Mouse (Mus musculus): ENCODE data around the gene Map2. TPM values are rescaled to one million over a fixed set of nuclear protein-coding genes. Genes with fewer than 3 reads are reported as not detected.

The Map2 gene
- total and polyA plus RNA-seq, 3 experiments, result 0.66 TPM; not detected in 2

GRCm38 (mm10) chr1:66150806-66151205 lies 24.3 kb upstream of the Map2 start:
- no peaks in the 10 kb centered on the region for H3K9me3 ChIP-seq (replicated peaks)
- ATAC-seq (ENCODE audit: extremely low read depth, insufficient number of reproducible peaks, low FRiP score, poor library complexity, severe bottlenecking), result no peak
- no peak for TF ChIP-seq POLR2AphosphoS5 (IDR thresholded peaks at IDR 0.05; ENCODE audit: insufficient replicate concordance, low read depth, low read length)
- no peak for TF ChIP-seq TAL1 (conservative IDR thresholded peaks at IDR 0.05; ENCODE audit: low read depth, low read length)
- TF ChIP-seq GATA1 (IDR thresholded peaks at IDR 0.05; ENCODE audit: borderline replicate concordance, low read length), result no peak
- TF ChIP-seq GATA2 (IDR thresholded peaks at IDR 0.05; ENCODE audit: borderline replicate concordance, low read depth, low read length), result no peak
- no peak for TF ChIP-seq CTCF (IDR thresholded peaks at IDR 0.05; ENCODE audit: low read depth, low read length)

GRCm38 (mm10) chr1:66157135-66157534 lies 17.9 kb upstream of the Map2 start:
- no peak for TF ChIP-seq GATA1 (IDR thresholded peaks at IDR 0.05; ENCODE audit: borderline replicate concordance, low read length)
- no peak for TF ChIP-seq TAL1 (conservative IDR thresholded peaks at IDR 0.05; ENCODE audit: low read depth, low read length)
- no peak for TF ChIP-seq GATA2 (IDR thresholded peaks at IDR 0.05; ENCODE audit: borderline replicate concordance, low read depth, low read length)
- TF ChIP-seq CTCF (IDR thresholded peaks at IDR 0.05; ENCODE audit: low read depth, low read length), result no peak
- TF ChIP-seq POLR2AphosphoS5 (IDR thresholded peaks at IDR 0.05; ENCODE audit: insufficient replicate concordance, low read depth, low read length), result no peak
- H3K36me3 ChIP-seq (replicated peaks), result no peaks in the 10 kb centered on the region
- no peaks in the 10 kb centered on the region for H3K4me1 ChIP-seq (ENCODE audit: insufficient read depth, low read depth, low read length)
- DNase-seq (ENCODE audit: low spot score) (no peak), ATAC-seq (ENCODE audit: extremely low read depth, insufficient number of reproducible peaks, low FRiP score, poor library complexity, severe bottlenecking) (no peak)
- H3K27me3 ChIP-seq (ENCODE audit: insufficient read depth, low read length), result no peaks in the 10 kb centered on the region
- H3K4me3 ChIP-seq (ENCODE audit: low read depth, low read length), result no peak overlapping the region
- H3K9me3 ChIP-seq (replicated peaks), result no peaks in the 10 kb centered on the region

More at GRCm38 (mm10) chr1:66150806-66151205, 24.3 kb upstream of the Map2 start:
- H3K4me3 ChIP-seq (ENCODE audit: low read depth, low read length), result no peak overlapping the region
- DNase-seq (ENCODE audit: low spot score), result no peak
- no peaks in the 10 kb centered on the region for H3K36me3 ChIP-seq (replicated peaks)
- H3K27me3 ChIP-seq (ENCODE audit: insufficient read depth, low read length), result no peaks in the 10 kb centered on the region
- H3K4me1 ChIP-seq (ENCODE audit: insufficient read depth, low read depth, low read length), result no peaks in the 10 kb centered on the region

GRCm38 (mm10) chr1:66157589-66157988 lies 17.5 kb upstream of the Map2 start:
- H3K27me3 ChIP-seq (ENCODE audit: insufficient read depth, low read length), result no peaks in the 10 kb centered on the region
- TF ChIP-seq GATA1 (IDR thresholded peaks at IDR 0.05; ENCODE audit: borderline replicate concordance, low read length), result no peak
- TF ChIP-seq GATA2 (IDR thresholded peaks at IDR 0.05; ENCODE audit: borderline replicate concordance, low read depth, low read length), result no peak
- no peak for TF ChIP-seq TAL1 (conservative IDR thresholded peaks at IDR 0.05; ENCODE audit: low read depth, low read length)
- TF ChIP-seq CTCF (IDR thresholded peaks at IDR 0.05; ENCODE audit: low read depth, low read length), result no peak
- TF ChIP-seq POLR2AphosphoS5 (IDR thresholded peaks at IDR 0.05; ENCODE audit: insufficient replicate concordance, low read depth, low read length), result no peak
- H3K9me3 ChIP-seq (replicated peaks), result no peaks in the 10 kb centered on the region

DNA sequence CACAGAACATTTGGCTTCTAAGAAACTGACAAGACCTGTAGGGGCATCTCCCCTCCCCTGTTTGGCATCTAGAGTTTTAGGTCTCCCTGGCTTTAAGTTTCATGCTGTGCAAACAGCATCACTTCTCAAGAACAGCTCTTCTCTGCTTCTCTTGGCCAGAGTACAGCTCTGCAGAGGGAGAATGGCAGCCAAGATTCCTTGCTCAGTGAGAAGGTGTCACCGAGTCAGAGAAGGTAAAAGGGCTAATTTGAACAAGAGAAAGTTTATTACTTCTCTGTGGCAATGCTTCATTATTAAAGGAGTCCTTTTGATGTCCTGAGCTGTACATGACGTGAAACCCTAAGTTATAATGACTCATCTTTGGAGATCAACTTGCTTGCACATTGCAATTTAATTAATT lies 10.4 kb upstream of the Map2 start:
- Histone ChIP-seq H3K36me3 (replicated peaks) (no peaks in the 10 kb centered on the region), H3K27me3 (ENCODE audit: insufficient read depth, low read length) (no peaks in the 10 kb centered on the region), H3K4me3 (ENCODE audit: low read depth, low read length) (no peak overlapping the region), H3K4me1 (ENCODE audit: insufficient read depth, low read depth, low read length) (no peaks in the 10 kb centered on the region), H3K9me3 (replicated peaks) (no peaks in the 10 kb centered on the region)
- TF ChIP-seq CTCF (IDR thresholded peaks at IDR 0.05; ENCODE audit: low read depth, low read length) (no peak), POLR2AphosphoS5 (IDR thresholded peaks at IDR 0.05; ENCODE audit: insufficient replicate concordance, low read depth, low read length) (no peak), GATA2 (IDR thresholded peaks at IDR 0.05; ENCODE audit: borderline replicate concordance, low read depth, low read length) (no peak), TAL1 (conservative IDR thresholded peaks at IDR 0.05; ENCODE audit: low read depth, low read length) (no peak), GATA1 (IDR thresholded peaks at IDR 0.05; ENCODE audit: borderline replicate concordance, low read length) (no peak)
- DNase-seq (ENCODE audit: low spot score), result no peak
- no peak for ATAC-seq (ENCODE audit: extremely low read depth, insufficient number of reproducible peaks, low FRiP score, poor library complexity, severe bottlenecking)

More at GRCm38 (mm10) chr1:66157589-66157988, 17.5 kb upstream of the Map2 start:
- Histone ChIP-seq H3K4me1 (ENCODE audit: insufficient read depth, low read depth, low read length) (no peaks in the 10 kb centered on the region), H3K36me3 (replicated peaks) (no peaks in the 10 kb centered on the region), H3K4me3 (ENCODE audit: low read depth, low read length) (no peak overlapping the region)
- DNase-seq (ENCODE audit: low spot score), result no peak
- ATAC-seq (ENCODE audit: extremely low read depth, insufficient number of reproducible peaks, low FRiP score, poor library complexity, severe bottlenecking), result no peak

GRCm38 (mm10) chr1:66168722-66169121 lies 6.4 kb upstream of the Map2 start:
- H3K9me3 ChIP-seq (replicated peaks), result no peaks in the 10 kb centered on the region
- H3K4me3 ChIP-seq (ENCODE audit: low read depth, low read length), result no peak overlapping the region
- ATAC-seq (ENCODE audit: extremely low read depth, insufficient number of reproducible peaks, low FRiP score, poor library complexity, severe bottlenecking), result no peak
- TF ChIP-seq POLR2AphosphoS5 (IDR thresholded peaks at IDR 0.05; ENCODE audit: insufficient replicate concordance, low read depth, low read length) (no peak), GATA1 (IDR thresholded peaks at IDR 0.05; ENCODE audit: borderline replicate concordance, low read length) (no peak), CTCF (IDR thresholded peaks at IDR 0.05; ENCODE audit: low read depth, low read length) (no peak), TAL1 (conservative IDR thresholded peaks at IDR 0.05; ENCODE audit: low read depth, low read length) (no peak), GATA2 (IDR thresholded peaks at IDR 0.05; ENCODE audit: borderline replicate concordance, low read depth, low read length) (no peak)
- no peaks in the 10 kb centered on the region for H3K4me1 ChIP-seq (ENCODE audit: insufficient read depth, low read depth, low read length)
- DNase-seq (ENCODE audit: low spot score), result no peak
- H3K27me3 ChIP-seq (ENCODE audit: insufficient read depth, low read length), result no peaks in the 10 kb centered on the region
- no peaks in the 10 kb centered on the region for H3K36me3 ChIP-seq (replicated peaks)

- DNase-seq (ENCODE audit: low spot score) (no peak), ATAC-seq (ENCODE audit: extremely low read depth, insufficient number of reproducible peaks, low FRiP score, poor library complexity, severe bottlenecking) (no peak)
- TF ChIP-seq CTCF (IDR thresholded peaks at IDR 0.05; ENCODE audit: low read depth, low read length) (no peak), GATA2 (IDR thresholded peaks at IDR 0.05; ENCODE audit: borderline replicate concordance, low read depth, low read length) (no peak), TAL1 (conservative IDR thresholded peaks at IDR 0.05; ENCODE audit: low read depth, low read length) (no peak), POLR2AphosphoS5 (IDR thresholded peaks at IDR 0.05; ENCODE audit: insufficient replicate concordance, low read depth, low read length) (no peak), GATA1 (IDR thresholded peaks at IDR 0.05; ENCODE audit: borderline replicate concordance, low read length) (no peak)
These were observed 2.9 kb upstream of the Map2 start for GRCm38 (mm10) chr1:66172127-66172526.

More at GRCm38 (mm10) chr1:66172127-66172526, 2.9 kb upstream of the Map2 start:
- Histone ChIP-seq H3K36me3 (replicated peaks) (no peaks in the 10 kb centered on the region), H3K27me3 (ENCODE audit: insufficient read depth, low read length) (no peaks in the 10 kb centered on the region; the same call in 1 of the 2 replicates), H3K9me3 (replicated peaks) (peaks cover 6% of the 10 kb centered on the region), H3K4me1 (ENCODE audit: insufficient read depth, low read depth, low read length) (no peaks in the 10 kb centered on the region), H3K4me3 (ENCODE audit: low read depth, low read length) (no peak overlapping the region)

All from G1E (cell line).